Mouse (Mus musculus): ENCODE results near the gene Tmem135.

Gene Tmem135

GRCm38 (mm10) chr7:89418127-89418653 lies 14.2 kb upstream of the Tmem135 start:
- no peak for DNase-seq (ENCODE audit: low spot score)

GRCm38 (mm10) chr7:89417707-89418106 lies 13.7 kb upstream of the Tmem135 start:
- DNase-seq (ENCODE audit: low spot score) = no peak

- no peak for DNase-seq (ENCODE audit: low spot score)
Observed at GRCm38 (mm10) chr7:89416027-89416426, 12.0 kb upstream of the Tmem135 start.

- no peak for DNase-seq (ENCODE audit: low spot score)
Observed at GRCm38 (mm10) chr7:89412094-89412493, 8.1 kb upstream of the Tmem135 start.

GRCm38 (mm10) chr7:89411346-89411745 lies 7.3 kb upstream of the Tmem135 start:
- DNase-seq (ENCODE audit: low spot score) = no peak

GRCm38 (mm10) chr7:89410294-89410693 lies 6.3 kb upstream of the Tmem135 start:
- no peak for DNase-seq (ENCODE audit: low spot score)

GRCm38 (mm10) chr7:89407006-89407940 lies 3.3 kb upstream of the Tmem135 start:
- no peak for DNase-seq (ENCODE audit: low spot score)

GRCm38 (mm10) chr7:89406011-89406410 lies 2.0 kb upstream of the Tmem135 start:
- no peak for DNase-seq (ENCODE audit: low spot score)

GRCm38 (mm10) chr7:89404734-89405440 lies 865 bp upstream of the Tmem135 start:
- no peak for DNase-seq (ENCODE audit: low spot score)

- peak; percentile 71 for DNase-seq (ENCODE audit: low spot score)
Observed at GRCm38 (mm10) chr7:89403053-89403972, 709 bp downstream of the Tmem135 start.

GRCm38 (mm10) chr7:89401936-89402335 lies 2.1 kb downstream of the Tmem135 start:
- DNase-seq (ENCODE audit: low spot score) = no peak

- DNase-seq (ENCODE audit: low spot score) = no peak
Observed at GRCm38 (mm10) chr7:89401136-89401858, 2.7 kb downstream of the Tmem135 start.

- DNase-seq (ENCODE audit: low spot score) = no peak
Observed at GRCm38 (mm10) chr7:89400721-89401120, 3.3 kb downstream of the Tmem135 start.

GRCm38 (mm10) chr7:89397837-89398534 lies 6.0 kb downstream of the Tmem135 start:
- no peak for DNase-seq (ENCODE audit: low spot score)

- no peak for DNase-seq (ENCODE audit: low spot score)
Observed at GRCm38 (mm10) chr7:89396386-89396785, 7.6 kb downstream of the Tmem135 start.

GRCm38 (mm10) chr7:89395399-89395798 lies 8.6 kb downstream of the Tmem135 start:
- DNase-seq (ENCODE audit: low spot score) = no peak

GRCm38 (mm10) chr7:89392825-89393224 lies 11.2 kb downstream of the Tmem135 start:
- no peak for DNase-seq (ENCODE audit: low spot score)

- peak; percentile 50 for DNase-seq (ENCODE audit: low spot score)
Observed at GRCm38 (mm10) chr7:89392388-89392787, 11.6 kb downstream of the Tmem135 start.

GRCm38 (mm10) chr7:89391831-89392230 lies 12.2 kb downstream of the Tmem135 start:
- DNase-seq (ENCODE audit: low spot score) = no peak

GRCm38 (mm10) chr7:89391281-89391680 lies 12.7 kb downstream of the Tmem135 start:
- no peak for DNase-seq (ENCODE audit: low spot score)
